Mouse (Mus musculus) spleen, postnatal 14 days (tissue): ENCODE measurements around the gene Rnf168.

Source experiments
- DNase-seq, 2 experiments: peaks; one replicate each; pipeline ENCODE4 v3.0.0; 2021 to 2022; ENCODE audit warnings: low spot score in 2 of 2

Rnf168 gene

GRCm38 (mm10) chr16:32312859-32313258, 35.6 kb downstream of the Rnf168 start:
- no peak for DNase-seq

GRCm38 (mm10) chr16:32316601-32317000, 39.3 kb downstream of the Rnf168 start:
- DNase-seq = no peak

- DNase-seq = no peak
Measured at GRCm38 (mm10) chr16:32323953-32324352, 46.7 kb downstream of the Rnf168 start.

GRCm38 (mm10) chr16:32330876-32331670, 53.8 kb downstream of the Rnf168 start:
- DNase-seq = no peak

- peak; percentile 98 to 99 for DNase-seq
Measured at GRCm38 (mm10) chr16:32332040-32332555, 54.8 kb downstream of the Rnf168 start, which contains the start of gene Ubxn7. Gene Ubxn7, plus strand, starts transcription at chr16:32332257.

- peak; percentile 27 to 33 for DNase-seq
Measured at GRCm38 (mm10) chr16:32332556-32333511, 55.6 kb downstream of the Rnf168 start.

- DNase-seq = no peak
Measured at GRCm38 (mm10) chr16:32335146-32335545, 57.9 kb downstream of the Rnf168 start.

GRCm38 (mm10) chr16:32336026-32336780, 58.9 kb downstream of the Rnf168 start:
- DNase-seq = no peak

- no peak for DNase-seq
Measured at GRCm38 (mm10) chr16:32337001-32337400, 59.7 kb downstream of the Rnf168 start.

GRCm38 (mm10) chr16:32340451-32340850, 63.2 kb downstream of the Rnf168 start:
- no peak for DNase-seq

GRCm38 (mm10) chr16:32345521-32345920, 68.3 kb downstream of the Rnf168 start:
- DNase-seq = no peak

- DNase-seq = no peak
Measured at GRCm38 (mm10) chr16:32350776-32351175, 73.5 kb downstream of the Rnf168 start.
